Mouse (Mus musculus) small intestine, adult 2 months (tissue): ENCODE measurements around the gene BC055324.

Experiments
- CTCF ChIP-seq: fragments of 200-500 bp; IDR thresholded peaks from 2 replicates; pipeline ENCODE4 v1.5.1; 2012; ENCODE audit warnings: low read depth, mild to moderate bottlenecking, control low read depth, inconsistent platforms, low read length, moderate library complexity, mixed read lengths; ENCODE audit not compliant: insufficient replicate concordance, insufficient read length; ENCODE audit errors: extremely low read depth
- POLR2A ChIP-seq: fragments of 200-500 bp; IDR thresholded peaks from 2 replicates; pipeline ENCODE4 v1.6.1; 2012; ENCODE audit warnings: low read depth, mild to moderate bottlenecking, control low read depth, inconsistent platforms, low read length, moderate library complexity

- no peak for TF ChIP-seq CTCF
- TF ChIP-seq POLR2A, result no peak
Observed at GRCm38 (mm10) chr1:163974471-163974870, 20.1 kb downstream of the BC055324 start.
